Mouse (Mus musculus): ENCODE results near the gene Slc46a2. TPM values are rescaled to one million over a fixed set of nuclear protein-coding genes. Genes with fewer than 3 reads are reported as not detected.

Gene Slc46a2
- polyA plus RNA-seq, 1 experiment from 2014 or later: not detected

GRCm38 (mm10) chr4:59887011-59887410 is 27.8 kb downstream of the Slc46a2 start:
- ATAC-seq (ENCODE audit: low FRiP score, low read depth): no peak
- Histone ChIP-seq H3K36me3 (peaks cover 11% of the 10 kb centered on the region), H3K27ac (replicated peaks) (no peak overlapping the region), H3K4me1 (replicated peaks) (no peaks in the 10 kb centered on the region), H3K9me3 (no peaks in the 10 kb centered on the region), H3K9ac (no peak overlapping the region), H3K27me3 (no peaks in the 10 kb centered on the region), H3K4me2 (no peak overlapping the region), H3K4me3 (no peak overlapping the region)
- 87% methylated on average over 5 of the region's 5 CpGs for WGBS

GRCm38 (mm10) chr4:59886281-59886680 is 28.6 kb downstream of the Slc46a2 start:
- Histone ChIP-seq H3K36me3 (peaks cover 11% of the 10 kb centered on the region), H3K9me3 (no peaks in the 10 kb centered on the region), H3K27me3 (no peaks in the 10 kb centered on the region), H3K4me1 (replicated peaks) (no peaks in the 10 kb centered on the region), H3K4me2 (no peak overlapping the region), H3K4me3 (no peak overlapping the region), H3K27ac (replicated peaks) (no peak overlapping the region), H3K9ac (no peak overlapping the region)
- no peak for ATAC-seq (ENCODE audit: low FRiP score, low read depth)
- 92% methylated on average over 6 of the region's 6 CpGs for WGBS

- no peak overlapping the region for H3K4me3 ChIP-seq
- H3K27ac ChIP-seq (replicated peaks): no peak overlapping the region
- 87% methylated on average over 6 of the region's 6 CpGs for WGBS
- no peak for ATAC-seq (ENCODE audit: low FRiP score, low read depth)
- H3K36me3 ChIP-seq: peaks cover 25% of the 10 kb centered on the region
- no peaks in the 10 kb centered on the region for H3K9me3 ChIP-seq
- H3K4me1 ChIP-seq (replicated peaks): no peaks in the 10 kb centered on the region
- no peaks in the 10 kb centered on the region for H3K27me3 ChIP-seq
- H3K4me2 ChIP-seq: no peak overlapping the region
- no peak overlapping the region for H3K9ac ChIP-seq
Observed at GRCm38 (mm10) chr4:59884136-59884696, 30.6 kb downstream of the Slc46a2 start.

GRCm38 (mm10) chr4:59881210-59881609 is 33.6 kb downstream of the Slc46a2 start:
- 90% methylated on average over 2 of the region's 2 CpGs for WGBS
- H3K9ac ChIP-seq: no peak overlapping the region
- H3K9me3 ChIP-seq: no peaks in the 10 kb centered on the region
- no peak overlapping the region for H3K4me2 ChIP-seq
- no peak overlapping the region for H3K27ac ChIP-seq (replicated peaks)
- no peak overlapping the region for H3K4me3 ChIP-seq
- H3K36me3 ChIP-seq: peaks cover 19% of the 10 kb centered on the region
- H3K27me3 ChIP-seq: no peaks in the 10 kb centered on the region
- ATAC-seq (ENCODE audit: low FRiP score, low read depth): no peak
- H3K4me1 ChIP-seq (replicated peaks): peaks cover 10% of the 10 kb centered on the region; the same call in 1 of the 2 replicates

- ATAC-seq (ENCODE audit: low FRiP score, low read depth): no peak
- Histone ChIP-seq H3K4me2 (no peak overlapping the region), H3K9me3 (no peaks in the 10 kb centered on the region), H3K27me3 (no peaks in the 10 kb centered on the region), H3K36me3 (peaks cover 17% of the 10 kb centered on the region), H3K9ac (no peak overlapping the region), H3K27ac (replicated peaks) (no peak overlapping the region), H3K4me1 (replicated peaks) (peaks cover 12% of the 10 kb centered on the region; the same call in 1 of the 2 replicates), H3K4me3 (no peak overlapping the region)
- WGBS: 89% methylated on average over 5 of the region's 5 CpGs
Observed at GRCm38 (mm10) chr4:59880725-59881124, 34.1 kb downstream of the Slc46a2 start.

- 65% methylated on average over 3 of the region's 3 CpGs for WGBS
- H3K9me3 ChIP-seq: no peaks in the 10 kb centered on the region
- H3K4me3 ChIP-seq: no peak overlapping the region
- H3K36me3 ChIP-seq: peaks cover 17% of the 10 kb centered on the region
- H3K9ac ChIP-seq: no peak overlapping the region
- no peak for ATAC-seq (ENCODE audit: low FRiP score, low read depth)
- H3K4me1 ChIP-seq (replicated peaks): peaks cover 12% of the 10 kb centered on the region; the same call in 1 of the 2 replicates
- H3K4me2 ChIP-seq: no peak overlapping the region
- no peaks in the 10 kb centered on the region for H3K27me3 ChIP-seq
- no peak overlapping the region for H3K27ac ChIP-seq (replicated peaks)
Observed at GRCm38 (mm10) chr4:59879444-59879843, 35.4 kb downstream of the Slc46a2 start.

- Histone ChIP-seq H3K27me3 (no peaks in the 10 kb centered on the region), H3K4me3 (no peak overlapping the region), H3K27ac (replicated peaks) (no peak overlapping the region), H3K36me3 (peaks cover 17% of the 10 kb centered on the region), H3K4me2 (no peak overlapping the region), H3K4me1 (replicated peaks) (peaks cover 12% of the 10 kb centered on the region; the same call in 1 of the 2 replicates), H3K9ac (no peak overlapping the region), H3K9me3 (no peaks in the 10 kb centered on the region)
- no peak for ATAC-seq (ENCODE audit: low FRiP score, low read depth)
- 93% methylated on average over 8 of the region's 8 CpGs for WGBS
Observed at GRCm38 (mm10) chr4:59878595-59878994, 36.3 kb downstream of the Slc46a2 start.

GRCm38 (mm10) chr4:59877025-59877424 is 37.8 kb downstream of the Slc46a2 start:
- peaks cover 15% of the 10 kb centered on the region for H3K36me3 ChIP-seq
- H3K27ac ChIP-seq (replicated peaks): no peak overlapping the region
- H3K4me3 ChIP-seq: no peak overlapping the region
- H3K27me3 ChIP-seq: no peaks in the 10 kb centered on the region
- H3K4me1 ChIP-seq (replicated peaks): peaks cover 12% of the 10 kb centered on the region; the same call in 1 of the 2 replicates
- H3K9me3 ChIP-seq: no peaks in the 10 kb centered on the region
- no peak overlapping the region for H3K4me2 ChIP-seq
- ATAC-seq (ENCODE audit: low FRiP score, low read depth): no peak
- no peak overlapping the region for H3K9ac ChIP-seq
- WGBS: 54% methylated on average over 2 of the region's 2 CpGs

GRCm38 (mm10) chr4:59876570-59876969 is 38.3 kb downstream of the Slc46a2 start:
- Histone ChIP-seq H3K9me3 (no peaks in the 10 kb centered on the region), H3K36me3 (peaks cover 15% of the 10 kb centered on the region), H3K27ac (replicated peaks) (no peak overlapping the region), H3K4me2 (no peak overlapping the region), H3K4me3 (no peak overlapping the region), H3K4me1 (replicated peaks) (peaks cover 12% of the 10 kb centered on the region; the same call in 1 of the 2 replicates), H3K27me3 (no peaks in the 10 kb centered on the region), H3K9ac (no peak overlapping the region)
- 66% methylated on average over 6 of the region's 6 CpGs for WGBS
- ATAC-seq (ENCODE audit: low FRiP score, low read depth): no peak

- Histone ChIP-seq H3K4me1 (replicated peaks) (peaks cover 20% of the 10 kb centered on the region; the same call in 1 of the 2 replicates), H3K9ac (no peak overlapping the region), H3K9me3 (no peaks in the 10 kb centered on the region), H3K27ac (replicated peaks) (no peak overlapping the region), H3K4me2 (no peak overlapping the region), H3K4me3 (no peak overlapping the region), H3K27me3 (no peaks in the 10 kb centered on the region), H3K36me3 (no peaks in the 10 kb centered on the region)
- 23% methylated on average over 5 of the region's 5 CpGs for WGBS
- no peak for ATAC-seq (ENCODE audit: low FRiP score, low read depth)
Observed at GRCm38 (mm10) chr4:59873830-59874229, 41.0 kb downstream of the Slc46a2 start.

- Histone ChIP-seq H3K36me3 (no peaks in the 10 kb centered on the region), H3K27ac (replicated peaks) (no peak overlapping the region), H3K4me3 (no peak overlapping the region), H3K27me3 (no peaks in the 10 kb centered on the region), H3K9ac (no peak overlapping the region), H3K4me2 (no peak overlapping the region), H3K4me1 (replicated peaks) (peaks cover 20% of the 10 kb centered on the region; the same call in 1 of the 2 replicates), H3K9me3 (no peaks in the 10 kb centered on the region)
- ATAC-seq (ENCODE audit: low FRiP score, low read depth): no peak
- WGBS: 27% methylated on average over 6 of the region's 6 CpGs
Observed at GRCm38 (mm10) chr4:59873240-59873639, 41.6 kb downstream of the Slc46a2 start.

GRCm38 (mm10) chr4:59870859-59871591 is 43.8 kb downstream of the Slc46a2 start:
- Histone ChIP-seq H3K4me3 (no peak overlapping the region), H3K9ac (no peak overlapping the region), H3K4me2 (no peak overlapping the region), H3K27me3 (no peaks in the 10 kb centered on the region), H3K36me3 (no peaks in the 10 kb centered on the region), H3K4me1 (replicated peaks) (peaks cover 7% of the 10 kb centered on the region; the same call in 1 of the 2 replicates), H3K9me3 (no peaks in the 10 kb centered on the region), H3K27ac (replicated peaks) (no peak overlapping the region)
- ATAC-seq (ENCODE audit: low FRiP score, low read depth): peak; percentile 75
- WGBS: 61% methylated on average over 9 of the region's 9 CpGs
